Mouse (Mus musculus) liver, embryonic 12.5 days (tissue): Measurements from ENCODE around the gene Utp11. TPM values are rescaled to one million over a fixed set of nuclear protein-coding genes. Genes with fewer than 3 reads are reported as not detected.
"Not testable (repeated sequence)": the region's sequence is repeated elsewhere in the genome, so short reads cannot be mapped to it uniquely, and the experiment has no call there.

Experiments
- ATAC-seq: fragments of 200-750 bp; cut with Nextera tagmentation; 2 replicates; pipeline ENCODE4 v1.8.0; 2017; ENCODE audit warnings: moderate number of reproducible peaks, mild to moderate bottlenecking, moderate library complexity
- H3K27ac ChIP-seq: fragments of 300-500 bp; sonication (generic); 2 replicates; pipeline ENCODE4 v1.5.1; 2016; ENCODE audit warnings: mild to moderate bottlenecking
- H3K27me3 ChIP-seq: fragments of 300-500 bp; sonication (generic); replicated peaks from 2 replicates; pipeline ENCODE4 v1.6.1; 2016; ENCODE audit warnings: mild to moderate bottlenecking, moderate library complexity
- H3K36me3 ChIP-seq: fragments of 300-500 bp; sonication (generic); 2 replicates; pipeline ENCODE4 v1.6.1; 2016; ENCODE audit warnings: mild to moderate bottlenecking, moderate library complexity
- H3K4me1 ChIP-seq: fragments of 300-500 bp; sonication (generic); 2 replicates; pipeline ENCODE4 v1.6.1; 2016
- H3K4me2 ChIP-seq: fragments of 300-500 bp; sonication (generic); 2 replicates; pipeline ENCODE4 v1.6.1; 2016; ENCODE audit warnings: mild to moderate bottlenecking, moderate library complexity
- H3K4me3 ChIP-seq: fragments of 300-500 bp; sonication (generic); 2 replicates; pipeline ENCODE4 v1.5.1; 2016; ENCODE audit warnings: mild to moderate bottlenecking, moderate library complexity
- H3K9ac ChIP-seq: fragments of 300-500 bp; sonication (generic); 2 replicates; pipeline ENCODE4 v1.6.1; 2016; ENCODE audit warnings: mild to moderate bottlenecking, moderate library complexity
- H3K9me3 ChIP-seq: fragments of 300-500 bp; sonication (generic); replicated peaks from 2 replicates; pipeline ENCODE4 v1.6.1; 2016; ENCODE audit warnings: mild to moderate bottlenecking, moderate library complexity
- WGBS: fragments of 180-500 bp; shearing (Covaris S2); methylation state at CpG from one replicate; pipeline ENCODE4 v1.1.7; 2016; ENCODE audit not compliant: insufficient replicate concordance; 5-methylcytosine and 5-hydroxymethylcytosine counted together
- polyA plus RNA-seq: library from polyadenylated mRNA; unstranded; fragments of >200 nt; fragmentation: Nextera tagmentation; extraction: Ambion mirVana; gene quantifications from 2 replicates; pipeline ENCODE4 v1.2.1, GENCODE M21; 2016

Utp11 gene
- polyA plus RNA-seq, 1 experiment from 2014 or later = 51.4 TPM

- WGBS = 39% methylated on average over 6 of the region's 6 CpGs
- peak overlapping the region; percentile 24 for H3K4me2 ChIP-seq
Measured at GRCm38 (mm10) chr4:124712618-124713017, 19.2 kb upstream of the Utp11 start.

DNA sequence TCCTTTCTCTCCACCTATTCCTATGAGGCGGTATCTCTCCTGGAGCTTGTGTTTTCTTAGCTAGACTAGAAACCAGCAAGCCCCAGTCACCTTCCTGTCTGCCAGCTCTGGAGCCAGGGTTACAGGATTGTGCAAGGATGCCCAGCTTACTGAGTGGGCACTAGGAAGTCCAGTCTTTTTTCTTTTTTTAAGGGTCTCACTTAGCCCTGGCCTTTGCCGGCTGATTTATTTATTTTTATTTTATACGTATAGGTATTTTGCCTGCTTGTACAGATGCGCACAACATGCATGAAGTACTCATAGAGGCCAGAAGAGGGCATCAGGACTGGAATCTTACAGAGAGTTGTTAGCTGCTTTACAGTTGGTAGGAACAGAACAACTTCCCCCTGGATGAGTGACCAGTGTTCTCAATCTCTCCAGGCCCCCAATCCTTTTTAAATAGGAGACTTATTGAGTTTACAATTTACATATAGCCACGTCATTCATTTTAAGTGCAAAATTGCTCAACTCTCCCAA lies 17.4 kb upstream of the Utp11 start:
- Histone ChIP-seq H3K9me3 (no peaks in the 10 kb centered on the region), H3K36me3 (peaks cover 21% of the 10 kb centered on the region), H3K27me3 (no peaks in the 10 kb centered on the region), H3K27ac (peak overlapping the region; percentile 79), H3K4me1 (peaks cover 73% of the 10 kb centered on the region), H3K4me2 (peak overlapping the region; percentile 84), H3K9ac (no peak overlapping the region), H3K4me3 (no peak overlapping the region)
- 6% methylated on average over 5 of the region's 5 CpGs for WGBS
- no peak for ATAC-seq

More at GRCm38 (mm10) chr4:124712618-124713017, 19.2 kb upstream of the Utp11 start:
- no peak overlapping the region for H3K4me3 ChIP-seq
- no peaks in the 10 kb centered on the region for H3K9me3 ChIP-seq
- no peaks in the 10 kb centered on the region for H3K27me3 ChIP-seq
- ATAC-seq = peak; percentile 75
- H3K36me3 ChIP-seq = peaks cover 23% of the 10 kb centered on the region
- H3K9ac ChIP-seq = no peak overlapping the region
- peaks cover 74% of the 10 kb centered on the region for H3K4me1 ChIP-seq
- peak overlapping the region; percentile 78 for H3K27ac ChIP-seq

- H3K9me3 ChIP-seq = no peaks in the 10 kb centered on the region
- peaks cover 23% of the 10 kb centered on the region for H3K36me3 ChIP-seq
- 6% methylated on average over 18 of the region's 18 CpGs for WGBS
- 0 out of 2 replicates have a peak, but pooled peaks have one; percentile 9 for ATAC-seq
- H3K4me2 ChIP-seq = peak overlapping the region; percentile 84
- peak overlapping the region; percentile 79 for H3K27ac ChIP-seq
- peaks cover 74% of the 10 kb centered on the region for H3K4me1 ChIP-seq
- H3K27me3 ChIP-seq = no peaks in the 10 kb centered on the region
- peak overlapping the region; percentile 57 for H3K4me3 ChIP-seq
- H3K9ac ChIP-seq = peak overlapping the region; percentile 69
Measured at GRCm38 (mm10) chr4:124709961-124710446, 16.6 kb upstream of the Utp11 start.

DNA sequence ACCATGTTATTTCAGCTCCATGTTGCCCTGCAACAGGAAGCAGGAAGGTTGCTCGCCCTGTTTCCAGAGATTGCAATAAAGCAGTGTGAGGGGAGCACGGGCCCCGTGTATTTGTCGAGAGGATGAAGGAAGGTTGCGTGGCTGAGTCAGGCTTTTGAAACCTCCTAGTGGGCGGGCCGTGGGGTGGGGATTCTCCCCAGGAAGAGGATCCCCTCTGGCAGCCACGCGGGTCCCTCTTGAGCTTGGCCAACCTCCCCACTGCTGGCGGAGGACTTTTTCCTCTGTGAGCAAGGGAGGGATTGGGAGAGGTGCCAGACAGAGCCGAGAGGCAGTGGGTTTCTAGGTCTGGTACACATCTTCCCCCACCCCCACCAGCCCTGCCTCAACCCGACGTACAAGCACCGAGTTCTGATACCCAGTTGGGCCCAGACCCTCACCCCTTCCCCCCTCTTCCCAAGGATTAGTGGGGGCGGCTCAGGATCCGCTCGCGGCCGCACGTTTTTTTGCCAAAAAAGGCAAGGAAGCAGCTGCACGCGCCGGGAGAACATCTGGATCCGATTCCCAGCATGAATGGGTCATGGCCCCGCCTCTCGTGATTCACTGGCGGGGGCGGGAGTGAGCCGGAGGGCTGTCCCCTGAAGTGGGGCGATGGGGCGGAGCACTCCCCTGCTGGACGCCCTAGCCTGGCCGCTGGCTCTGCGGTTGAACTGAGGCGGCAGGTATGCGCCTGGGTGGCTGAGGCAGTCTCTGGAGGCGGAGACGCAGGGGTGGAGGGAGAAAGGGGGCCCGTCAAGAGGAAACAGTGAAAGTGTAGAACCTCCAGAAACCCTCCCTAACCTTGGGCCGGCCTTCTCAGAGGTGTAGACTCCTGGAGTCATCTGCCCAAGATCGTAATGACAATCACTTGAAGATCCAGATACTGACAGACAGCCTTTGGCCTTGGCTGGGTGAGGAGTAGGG lies 15.4 kb upstream of the Utp11 start:
- Histone ChIP-seq H3K36me3 (peaks cover 23% of the 10 kb centered on the region), H3K9me3 (no peaks in the 10 kb centered on the region), H3K27me3 (no peaks in the 10 kb centered on the region; the same call in 1 of the 2 replicates), H3K27ac (peak overlapping the region; percentile 79), H3K4me2 (peak overlapping the region; percentile 84), H3K9ac (peak overlapping the region; percentile 69), H3K4me3 (peak overlapping the region; percentile 57), H3K4me1 (peaks cover 81% of the 10 kb centered on the region)
- peak; percentile 84 for ATAC-seq
- WGBS = 4% methylated on average over 41 of the region's 41 CpGs

DNA sequence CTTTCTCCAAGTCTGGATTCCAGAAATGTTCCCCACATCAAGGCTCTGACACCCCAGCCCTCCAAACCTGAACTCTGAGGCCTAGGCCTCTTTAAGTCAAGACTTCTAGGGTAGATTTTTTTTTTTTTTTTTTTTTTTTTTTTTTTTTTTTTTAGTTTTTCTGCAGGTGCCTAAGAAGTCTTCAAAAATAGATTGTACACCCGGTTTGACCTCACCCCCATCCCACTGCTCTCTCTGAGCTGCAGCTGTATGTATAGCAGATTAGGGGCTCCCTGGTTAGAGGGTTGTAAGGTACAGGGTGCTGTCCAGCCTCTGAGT lies 14.8 kb upstream of the Utp11 start:
- H3K9me3 ChIP-seq, ATAC-seq, H3K27me3 ChIP-seq: not testable (repeated sequence)
- 27% methylated on average over 1 of the region's 1 CpGs for WGBS
- Histone ChIP-seq H3K36me3 (peaks cover 23% of the 10 kb centered on the region), H3K9ac (peak overlapping the region; percentile 69; the same call in 1 of the 2 replicates), H3K4me1 (peaks cover 81% of the 10 kb centered on the region), H3K4me2 (peak overlapping the region; percentile 84), H3K4me3 (peak overlapping the region; percentile 57), H3K27ac (peak overlapping the region; percentile 79)

GRCm38 (mm10) chr4:124707381-124708199 lies 14.2 kb upstream of the Utp11 start:
- not testable (repeated sequence) for H3K4me2 ChIP-seq, H3K9me3 ChIP-seq, ATAC-seq, H3K4me3 ChIP-seq, H3K9ac ChIP-seq, H3K27me3 ChIP-seq
- WGBS = 75% methylated on average over 25 of the region's 25 CpGs
- peaks cover 81% of the 10 kb centered on the region for H3K4me1 ChIP-seq
- peaks cover 23% of the 10 kb centered on the region for H3K36me3 ChIP-seq
- H3K27ac ChIP-seq = peak overlapping the region; percentile 48; the same call in 1 of the 2 replicates

GRCm38 (mm10) chr4:124705661-124706269 lies 12.4 kb upstream of the Utp11 start:
- H3K4me3 ChIP-seq = no peak overlapping the region
- peaks cover 23% of the 10 kb centered on the region for H3K36me3 ChIP-seq
- no peaks in the 10 kb centered on the region for H3K9me3 ChIP-seq
- H3K4me2 ChIP-seq = peak overlapping the region; percentile 31; the same call in 1 of the 2 replicates
- no peak for ATAC-seq
- no peak overlapping the region for H3K9ac ChIP-seq
- H3K27me3 ChIP-seq = peaks cover 6% of the 10 kb centered on the region
- peaks cover 88% of the 10 kb centered on the region for H3K4me1 ChIP-seq
- peak overlapping the region; percentile 73; the same call in 1 of the 2 replicates for H3K27ac ChIP-seq
- 65% methylated on average over 23 of the region's 23 CpGs for WGBS

DNA sequence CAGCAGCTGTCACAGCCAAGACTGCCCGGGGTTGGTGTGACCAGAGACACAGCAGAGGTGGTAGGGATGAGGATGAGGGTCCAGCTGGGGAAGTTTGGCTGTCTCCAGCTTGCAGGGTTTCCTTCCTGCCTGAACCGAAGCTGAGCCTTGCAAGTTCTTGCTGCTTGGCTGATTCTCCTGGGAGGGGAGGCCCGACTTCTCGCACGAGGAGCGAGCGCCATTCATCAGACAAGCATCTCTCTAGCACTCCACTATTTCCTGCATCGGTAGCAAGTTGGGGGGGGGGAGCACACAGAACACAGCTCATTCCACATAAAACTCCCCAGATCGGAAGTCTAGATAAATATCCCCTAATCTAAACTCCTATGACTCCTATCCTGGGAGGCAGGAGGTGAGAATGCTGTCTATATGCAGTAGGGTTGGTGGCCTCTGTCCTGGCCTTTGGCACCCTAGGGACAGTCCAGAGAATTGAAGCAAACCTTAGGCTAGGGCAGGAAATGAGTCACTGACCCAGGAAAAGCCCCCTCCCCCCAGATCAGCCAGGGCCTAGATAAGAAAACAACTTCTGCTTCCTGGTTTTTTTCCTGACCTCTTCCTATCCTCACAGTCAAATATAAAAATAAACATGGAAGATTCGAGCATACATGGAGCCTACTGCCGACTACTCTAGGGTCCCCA lies 11.5 kb upstream of the Utp11 start:
- H3K36me3 ChIP-seq = peaks cover 23% of the 10 kb centered on the region
- 13% methylated on average over 11 of the region's 11 CpGs for WGBS
- H3K27ac ChIP-seq = peak overlapping the region; percentile 73
- peak overlapping the region; percentile 14; the same call in 1 of the 2 replicates for H3K4me3 ChIP-seq
- H3K9me3 ChIP-seq = no peaks in the 10 kb centered on the region
- ATAC-seq = no peak
- H3K4me2 ChIP-seq = peak overlapping the region; percentile 31
- H3K4me1 ChIP-seq = peaks cover 88% of the 10 kb centered on the region
- no peak overlapping the region; the same call in 1 of the 2 replicates for H3K9ac ChIP-seq
- H3K27me3 ChIP-seq = peaks cover 6% of the 10 kb centered on the region

DNA sequence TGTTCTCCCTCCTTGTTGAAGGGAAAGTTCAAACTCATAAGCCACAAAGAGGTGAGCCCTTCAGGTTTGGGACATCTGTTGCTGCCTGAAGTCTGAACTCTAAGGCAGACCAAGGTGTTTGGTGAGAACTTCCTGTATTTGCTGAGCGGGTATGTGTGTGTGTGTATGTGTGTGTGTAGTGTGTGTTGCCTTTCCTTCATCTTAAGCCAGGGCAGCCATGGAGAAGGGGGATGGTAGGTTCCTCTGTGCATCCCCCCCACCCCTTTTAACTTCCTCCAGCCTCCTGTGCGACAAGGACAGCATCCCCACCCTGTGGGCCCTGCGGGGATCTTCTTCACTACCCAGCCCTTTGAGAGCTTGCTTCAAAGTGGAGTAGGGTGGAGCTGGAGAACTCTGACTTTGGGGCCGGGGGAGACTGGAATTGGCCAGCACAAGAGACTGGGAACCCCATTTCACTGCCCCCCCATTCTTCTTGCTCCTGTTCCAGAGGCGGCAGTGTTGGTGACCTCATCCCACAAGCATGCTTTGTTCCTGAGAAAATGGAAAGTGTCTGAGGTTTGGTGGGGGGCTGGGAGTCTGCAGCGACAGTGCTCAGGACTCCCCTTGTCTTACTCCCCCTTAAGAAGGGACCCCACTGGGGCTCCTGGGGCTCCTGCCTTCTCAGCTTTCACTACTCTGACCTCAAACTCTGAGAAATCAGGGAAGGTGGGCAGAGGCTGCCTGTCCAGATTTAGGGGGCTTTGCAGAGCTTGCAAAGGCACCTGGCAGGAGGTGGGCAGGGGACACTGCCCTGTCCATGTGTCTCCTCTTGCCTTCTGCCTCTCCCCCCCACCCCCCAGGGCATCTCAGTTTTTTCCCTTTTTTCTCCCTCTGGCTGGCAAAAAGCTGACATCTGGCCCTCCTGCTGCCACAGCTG lies 10.7 kb upstream of the Utp11 start:
- Histone ChIP-seq H3K36me3 (peaks cover 23% of the 10 kb centered on the region), H3K27ac (peak overlapping the region; percentile 73), H3K9ac (no peak overlapping the region; the same call in 1 of the 2 replicates), H3K4me1 (peaks cover 88% of the 10 kb centered on the region), H3K27me3 (peaks cover 6% of the 10 kb centered on the region), H3K4me2 (peak overlapping the region; percentile 31), H3K9me3 (no peaks in the 10 kb centered on the region), H3K4me3 (peak overlapping the region; percentile 14)
- 21% methylated on average over 6 of the region's 6 CpGs for WGBS
- no peak for ATAC-seq

DNA sequence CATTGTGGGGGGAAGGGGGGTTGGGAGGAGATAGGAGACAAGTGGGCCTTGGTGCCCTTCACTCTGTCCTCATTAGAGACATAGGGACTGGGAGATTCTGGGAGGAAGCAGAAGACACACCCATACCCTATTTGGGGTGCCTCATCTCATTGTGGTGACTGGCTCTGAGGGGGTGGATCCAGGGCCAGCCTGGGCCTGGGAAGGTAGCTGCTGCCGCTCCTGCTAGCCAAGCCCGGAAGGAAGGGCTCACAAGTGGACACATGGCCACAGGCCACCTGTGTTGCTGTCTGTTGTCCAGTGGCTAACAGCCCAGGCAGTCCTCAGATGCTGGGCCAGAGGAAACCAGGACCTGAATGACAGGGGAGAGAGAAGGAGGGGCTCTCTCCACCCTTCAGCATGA lies 10.0 kb upstream of the Utp11 start:
- peak overlapping the region; percentile 2; the same call in 1 of the 2 replicates for H3K9ac ChIP-seq
- H3K27ac ChIP-seq = peak overlapping the region; percentile 73
- WGBS = 12% methylated on average over 2 of the region's 2 CpGs
- H3K4me3 ChIP-seq = no peak overlapping the region
- peak overlapping the region; percentile 31 for H3K4me2 ChIP-seq
- peaks cover 6% of the 10 kb centered on the region for H3K27me3 ChIP-seq
- ATAC-seq = no peak
- peaks cover 85% of the 10 kb centered on the region for H3K4me1 ChIP-seq
- no peaks in the 10 kb centered on the region for H3K9me3 ChIP-seq
- H3K36me3 ChIP-seq = peaks cover 23% of the 10 kb centered on the region
